Mouse (Mus musculus): ENCODE measurements around the gene Fam129c. TPM values are rescaled to one million over a fixed set of nuclear protein-coding genes. Genes with fewer than 3 reads are reported as not detected.

Gene Fam129c
- total RNA-seq, 2 experiments from 2014 or later, result 0.81 to 1.3 TPM

- intact Hi-C loops (cut with DNase I), result no loop called here
- no peak for DNase-seq
Measured at GRCm38 (mm10) chr8:71637149-71638095, 40.0 kb downstream of the Fam129c start.

- no peak for DNase-seq
- intact Hi-C loops (cut with DNase I), result no loop called here
Measured at GRCm38 (mm10) chr8:71638321-71638720, 40.9 kb downstream of the Fam129c start.

GRCm38 (mm10) chr8:71639318-71639717, 41.9 kb downstream of the Fam129c start:
- no peak for DNase-seq
- intact Hi-C loops (cut with DNase I), result no loop called here

- intact Hi-C loops (cut with DNase I), result no loop called here
- no peak for DNase-seq
Measured at GRCm38 (mm10) chr8:71645510-71645909, 48.1 kb downstream of the Fam129c start.

GRCm38 (mm10) chr8:71654600-71654999, 57.2 kb downstream of the Fam129c start:
- intact Hi-C loops (cut with DNase I), result no loop called here
- no peak for DNase-seq

Small RNA genes lying within 50 kb of the gene (microRNA-seq; reads per million reads assigned to microRNA genes)
- 0 reads per million in 2 experiments for gene Mir6769b

Other genes with a start within 250 kb of the Fam129c start
- gene Use1, start 230.8 kb upstream of the Fam129c start, total RNA-seq (2021), result 100 to 1,000 TPM; 110 to 116 TPM
- gene Ocel1, start 226.3 kb upstream of the Fam129c start, total RNA-seq (2021), result 10 to 100 TPM; 10.8 to 11.3 TPM
- 10 to 100 TPM; 57.8 to 60.1 TPM for gene Nr2f6, start 215.7 kb upstream of the Fam129c start, total RNA-seq (2021)
- gene Ushbp1, start 201.8 kb upstream of the Fam129c start, total RNA-seq (2021), result 10 to 100 TPM; 38.0 to 42.7 TPM
- 10 to 100 TPM; 65.1 to 65.7 TPM for gene Babam1, start 200.8 kb upstream of the Fam129c start, total RNA-seq (2021)
- gene Ankle1, start 191.6 kb upstream of the Fam129c start, total RNA-seq (2021), result 1 to 10 TPM; 2.8 to 3.4 TPM
- gene Abhd8, start 134.0 kb upstream of the Fam129c start, total RNA-seq (2021), result 10 to 100 TPM; 31.7 to 34.6 TPM
- gene Mrpl34, start 132.7 kb upstream of the Fam129c start, total RNA-seq (2021), result 100 to 1,000 TPM; 103 to 116 TPM
- 10 to 100 TPM; 37.8 to 39.1 TPM for gene Dda1, start 128.4 kb upstream of the Fam129c start, total RNA-seq (2021)
- 10 to 100 TPM; 14.6 to 15.3 TPM for gene Ano8, start 111.7 kb upstream of the Fam129c start, total RNA-seq (2021)
- 10 to 100 TPM; 19.7 to 22.1 TPM for gene Gtpbp3, start 109.5 kb upstream of the Fam129c start, total RNA-seq (2021)
- 10 to 100 TPM; 21.8 to 22.0 TPM for gene Plvap, start 85.9 kb upstream of the Fam129c start, total RNA-seq (2021)
- under 1 TPM in 1 of 2 experiments, not detected in 1; 0.17 TPM for gene Ccdc194, start 71.9 kb upstream of the Fam129c start, total RNA-seq (2021)
- 10 to 100 TPM; 13.0 to 13.5 TPM for gene Bst2, start 60.2 kb upstream of the Fam129c start, total RNA-seq (2021)
- gene Mvb12a, start 54.7 kb upstream of the Fam129c start, total RNA-seq (2021), result 10 to 100 TPM; 30.2 to 32.5 TPM
- under 1 TPM in 1 of 2 experiments, not detected in 1; 0.27 TPM for gene Tmem221, start 38.8 kb upstream of the Fam129c start, total RNA-seq (2021)
- gene Nxnl1, start 31.0 kb upstream of the Fam129c start, total RNA-seq (2021), result under 1 TPM in 1 of 2 experiments, not detected in 1; 0.12 TPM
- gene Slc27a1, start 28.8 kb upstream of the Fam129c start, total RNA-seq (2021), result 100 to 1,000 TPM; 118 to 120 TPM
- 10 to 100 TPM; 78.8 to 87.3 TPM for gene Pgls, start 5.5 kb upstream of the Fam129c start, total RNA-seq (2021)
- gene Colgalt1, start 13.3 kb downstream of the Fam129c start, total RNA-seq (2021), result 10 to 100 TPM; 46.3 to 54.9 TPM
- 1 to 10 TPM; 1.1 to 1.5 TPM for gene Unc13a, start 74.1 kb downstream of the Fam129c start, total RNA-seq (2021)
- 10 to 100 TPM; 14.3 to 15.0 TPM for gene Jak3, start 78.6 kb downstream of the Fam129c start, total RNA-seq (2021)
- 1 to 10 TPM; 5.1 to 5.4 TPM for gene Insl3, start 91.6 kb downstream of the Fam129c start, total RNA-seq (2021)
- gene B3gnt3, start 104.1 kb downstream of the Fam129c start, total RNA-seq (2021), result 10 to 100 TPM; 12.0 to 12.2 TPM
- gene Fcho1, start 128.1 kb downstream of the Fam129c start, total RNA-seq (2021), result 1 to 10 TPM; 1.3 to 2.4 TPM

Data from heart, postnatal 10 days (tissue).